Mouse (Mus musculus): ENCODE measurements at regions not wholly inside any gene's neighbourhood (a gene's known extent, or its start where the extent isn't known, plus 50 kb on each side); places are given as distances from the start of the nearest gene placed in this dataset.

GRCm38 (mm10) chr2:72672908-72673901 lies 197.2 kb downstream of the Cdca7 start:
- no peak for ATAC-seq (ENCODE audit: low FRiP score)
- no peak for DNase-seq (ENCODE audit: low spot score)

GRCm38 (mm10) chr2:72674229-72674628 lies 198.3 kb downstream of the Cdca7 start:
- Histone ChIP-seq H3K4me1 (ENCODE audit: insufficient read depth, low read length) (no peaks in the 10 kb centered on the region; the same call in 1 of the 2 replicates), H3K9ac (replicated peaks; ENCODE audit: low read length, poor library complexity, severe bottlenecking) (no peak overlapping the region)

More at GRCm38 (mm10) chr2:72672908-72673901, 197.2 kb downstream of the Cdca7 start:
- no peaks in the 10 kb centered on the region for H3K36me3 ChIP-seq (ENCODE audit: insufficient read depth, low read length)
- no peak overlapping the region for H3K4me2 ChIP-seq (ENCODE audit: low read depth, low read length, poor library complexity, severe bottlenecking)
- H3K4me3 ChIP-seq (ENCODE audit: low read depth, low read length): no peak overlapping the region
- WGBS: 26% methylated on average over 13 of the region's 13 CpGs
- no peaks in the 10 kb centered on the region; the same call in 1 of the 2 replicates for H3K4me1 ChIP-seq (ENCODE audit: insufficient read depth, low read length)
- no peaks in the 10 kb centered on the region for H3K9me3 ChIP-seq (ENCODE audit: low read length)
- H3K9ac ChIP-seq (replicated peaks; ENCODE audit: low read length, poor library complexity, severe bottlenecking): no peak overlapping the region
- no peak overlapping the region for H3K27ac ChIP-seq (ENCODE audit: low read depth, low read length)
- no peaks in the 10 kb centered on the region for H3K27me3 ChIP-seq (ENCODE audit: insufficient read depth, low read length)
- no peak for TF ChIP-seq CTCF (IDR thresholded peaks at IDR 0.05)

GRCm38 (mm10) chr2:72674856-72675440 lies 199.0 kb downstream of the Cdca7 start:
- no peak for TF ChIP-seq CTCF (IDR thresholded peaks at IDR 0.05)
- H3K4me3 ChIP-seq (ENCODE audit: low read depth, low read length): no peak overlapping the region
- DNase-seq (ENCODE audit: low spot score) (no peak), ATAC-seq (ENCODE audit: low FRiP score) (no peak)
- H3K36me3 ChIP-seq (ENCODE audit: insufficient read depth, low read length): no peaks in the 10 kb centered on the region
- no peaks in the 10 kb centered on the region for H3K9me3 ChIP-seq (ENCODE audit: low read length)
- H3K27me3 ChIP-seq (ENCODE audit: insufficient read depth, low read length): no peaks in the 10 kb centered on the region
- H3K9ac ChIP-seq (replicated peaks; ENCODE audit: low read length, poor library complexity, severe bottlenecking): no peak overlapping the region
- WGBS: 62% methylated on average over 6 of the region's 6 CpGs
- H3K4me2 ChIP-seq (ENCODE audit: low read depth, low read length, poor library complexity, severe bottlenecking): no peak overlapping the region
- H3K27ac ChIP-seq (ENCODE audit: low read depth, low read length): no peak overlapping the region
- no peaks in the 10 kb centered on the region; the same call in 1 of the 2 replicates for H3K4me1 ChIP-seq (ENCODE audit: insufficient read depth, low read length)

More at GRCm38 (mm10) chr2:72674229-72674628, 198.3 kb downstream of the Cdca7 start:
- H3K9me3 ChIP-seq (ENCODE audit: low read length): no peaks in the 10 kb centered on the region
- no peak overlapping the region for H3K27ac ChIP-seq (ENCODE audit: low read depth, low read length)
- 0 out of 2 replicates have a peak overlapping the region, but pooled peaks have one; percentile 1 for H3K4me2 ChIP-seq (ENCODE audit: low read depth, low read length, poor library complexity, severe bottlenecking)
- ATAC-seq (ENCODE audit: low FRiP score) (no peak), DNase-seq (ENCODE audit: low spot score) (peak; percentile 6)
- H3K27me3 ChIP-seq (ENCODE audit: insufficient read depth, low read length): no peaks in the 10 kb centered on the region
- H3K4me3 ChIP-seq (ENCODE audit: low read depth, low read length): no peak overlapping the region
- WGBS: 11% methylated on average over 4 of the region's 4 CpGs
- H3K36me3 ChIP-seq (ENCODE audit: insufficient read depth, low read length): no peaks in the 10 kb centered on the region
- TF ChIP-seq CTCF (IDR thresholded peaks at IDR 0.05): no peak

GRCm38 (mm10) chr2:72677731-72678130 lies 201.8 kb downstream of the Cdca7 start:
- DNase-seq (ENCODE audit: low spot score) (no peak), ATAC-seq (ENCODE audit: low FRiP score) (no peak)
- WGBS: 92% methylated on average over 8 of the region's 8 CpGs
- Histone ChIP-seq H3K9me3 (ENCODE audit: low read length) (no peaks in the 10 kb centered on the region), H3K9ac (replicated peaks; ENCODE audit: low read length, poor library complexity, severe bottlenecking) (no peak overlapping the region), H3K27me3 (ENCODE audit: insufficient read depth, low read length) (no peaks in the 10 kb centered on the region), H3K36me3 (ENCODE audit: insufficient read depth, low read length) (no peaks in the 10 kb centered on the region), H3K4me2 (ENCODE audit: low read depth, low read length, poor library complexity, severe bottlenecking) (no peak overlapping the region), H3K4me3 (ENCODE audit: low read depth, low read length) (no peak overlapping the region), H3K27ac (ENCODE audit: low read depth, low read length) (no peak overlapping the region), H3K4me1 (ENCODE audit: insufficient read depth, low read length) (no peaks in the 10 kb centered on the region; the same call in 1 of the 2 replicates)
- TF ChIP-seq CTCF (IDR thresholded peaks at IDR 0.05): no peak

GRCm38 (mm10) chr2:72688031-72688430 lies 212.1 kb downstream of the Cdca7 start:
- Histone ChIP-seq H3K27ac (ENCODE audit: low read depth, low read length) (no peak overlapping the region), H3K9me3 (ENCODE audit: low read length) (no peaks in the 10 kb centered on the region), H3K36me3 (ENCODE audit: insufficient read depth, low read length) (no peaks in the 10 kb centered on the region), H3K4me1 (ENCODE audit: insufficient read depth, low read length) (no peaks in the 10 kb centered on the region), H3K4me2 (ENCODE audit: low read depth, low read length, poor library complexity, severe bottlenecking) (no peak overlapping the region), H3K9ac (replicated peaks; ENCODE audit: low read length, poor library complexity, severe bottlenecking) (no peak overlapping the region), H3K27me3 (ENCODE audit: insufficient read depth, low read length) (no peaks in the 10 kb centered on the region), H3K4me3 (ENCODE audit: low read depth, low read length) (no peak overlapping the region)
- ATAC-seq (ENCODE audit: low FRiP score) (no peak), DNase-seq (ENCODE audit: low spot score) (no peak)
- TF ChIP-seq CTCF (IDR thresholded peaks at IDR 0.05): no peak
- WGBS: 78% methylated on average over 4 of the region's 4 CpGs

GRCm38 (mm10) chr2:72701081-72701480 lies 225.1 kb downstream of the Cdca7 start:
- Histone ChIP-seq H3K9ac (replicated peaks; ENCODE audit: low read length, poor library complexity, severe bottlenecking) (no peak overlapping the region), H3K27ac (ENCODE audit: low read depth, low read length) (no peak overlapping the region), H3K4me3 (ENCODE audit: low read depth, low read length) (no peak overlapping the region), H3K4me2 (ENCODE audit: low read depth, low read length, poor library complexity, severe bottlenecking) (no peak overlapping the region), H3K9me3 (ENCODE audit: low read length) (no peaks in the 10 kb centered on the region), H3K4me1 (ENCODE audit: insufficient read depth, low read length) (no peaks in the 10 kb centered on the region), H3K36me3 (ENCODE audit: insufficient read depth, low read length) (no peaks in the 10 kb centered on the region), H3K27me3 (ENCODE audit: insufficient read depth, low read length) (no peaks in the 10 kb centered on the region)
- ATAC-seq (ENCODE audit: low FRiP score) (no peak), DNase-seq (ENCODE audit: low spot score) (no peak)
- no peak for TF ChIP-seq CTCF (IDR thresholded peaks at IDR 0.05)
- WGBS: 41% methylated on average over 1 of the region's 1 CpGs

All from midbrain, postnatal 0 days (tissue).